8 mouse cellular contexts compared by ENCODE assay signal in the genomic region with DNA sequence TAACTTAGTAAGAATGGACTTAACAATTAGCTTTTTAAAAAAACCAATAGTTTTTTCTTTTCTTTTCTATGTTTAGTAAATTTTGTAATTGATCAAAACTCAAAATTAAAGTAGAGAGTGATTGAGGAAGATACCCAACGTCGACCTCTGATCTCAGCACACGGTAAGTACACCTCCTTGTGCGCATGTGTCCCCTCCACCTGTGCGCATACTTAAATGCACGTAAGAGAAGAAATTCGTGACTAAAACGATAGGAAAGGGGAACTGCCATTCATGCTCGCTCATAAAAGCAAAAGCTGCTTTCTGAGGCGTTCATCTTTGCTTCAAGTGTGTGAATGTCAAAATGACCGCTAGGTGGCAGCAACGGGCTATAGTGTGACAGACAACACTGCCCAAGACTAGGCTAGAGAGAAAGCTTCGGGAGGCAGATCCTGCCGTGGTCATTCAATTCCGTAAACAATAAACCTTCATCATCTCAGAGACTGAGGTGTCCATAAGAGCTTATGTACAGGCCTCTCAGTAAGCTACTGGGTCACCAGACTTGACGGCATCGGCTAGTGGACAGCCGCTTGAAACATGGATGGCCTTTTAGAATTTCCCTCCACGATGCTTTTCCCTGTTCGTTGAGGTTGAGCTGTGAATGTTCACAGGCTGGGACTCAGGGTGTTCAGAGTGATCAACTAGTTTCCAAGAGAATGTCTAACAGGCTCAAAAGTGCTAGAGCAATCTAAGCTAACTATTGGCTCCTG. TPM values are rescaled to one million over a fixed set of nuclear protein-coding genes. Genes with fewer than 3 reads are reported as not detected.
DNase-seq lines count a peak whose midpoint lies in the region; ATAC-seq and TF ChIP-seq lines count a peak whose summit lies in the region.

No protein-coding gene starts in this region.

- DNase-seq in brain, adult 2 months (ENCODE audit: low read depth, low spot score), result peak; percentile 93
- DNase-seq in liver, result peak; percentile 85
- peak; percentile 47 to 53 for DNase-seq in spleen, postnatal 36 days (ENCODE audit: low spot score in 2 of 2)

- no peaks in the 10 kb centered on the region for H3K36me3 ChIP-seq in C2C12 (ENCODE audit: control insufficient read depth, insufficient read depth)
- H3K36me3 ChIP-seq in heart, embryonic 12.5 days, result no peaks in the 10 kb centered on the region
- no peaks in the 10 kb centered on the region for H3K36me3 ChIP-seq in kidney, embryonic 16.5 days (ENCODE audit: insufficient read depth, low read length)

- no peak overlapping the region for H3K27ac ChIP-seq in heart, embryonic 12.5 days (ENCODE audit: poor library complexity, severe bottlenecking)
- no peak overlapping the region for H3K27ac ChIP-seq in kidney, embryonic 16.5 days (ENCODE audit: low read length)

- H3K4me3 ChIP-seq in C2C12 (ENCODE audit: insufficient read depth, poor library complexity, severe bottlenecking), result no peak overlapping the region
- peak overlapping the region; percentile 23; the same call in 1 of the 2 replicates for H3K4me3 ChIP-seq in heart, embryonic 12.5 days
- peak overlapping the region; percentile 30 for H3K4me3 ChIP-seq in kidney, embryonic 16.5 days (ENCODE audit: low read length)

- H3K79me2 ChIP-seq in C2C12 (ENCODE audit: control insufficient read depth, insufficient read depth), result no peaks in the 10 kb centered on the region

- H3K9ac ChIP-seq in heart, embryonic 12.5 days, result no peak overlapping the region
- H3K9ac ChIP-seq in kidney, embryonic 16.5 days (replicated peaks; ENCODE audit: low read length), result peak overlapping the region; percentile 61

- TF ChIP-seq CTCF in C2C12 (IDR thresholded peaks at IDR 0.05; ENCODE audit: control insufficient read depth, insufficient read depth, insufficient read length), result peak; percentile 54

- 29% methylated on average over 20 of the region's 20 CpGs for WGBS in heart, embryonic 12.5 days
- 21% methylated on average over 20 of the region's 20 CpGs for WGBS in kidney, embryonic 16.5 days

- no peaks in the 10 kb centered on the region for H3K4me1 ChIP-seq in heart, embryonic 12.5 days (replicated peaks)
- H3K4me1 ChIP-seq in kidney, embryonic 16.5 days (ENCODE audit: insufficient read depth, low read length), result no peaks in the 10 kb centered on the region

- ATAC-seq in erythroblast, adult 5-6 weeks (replicated peaks; ENCODE audit: low FRiP score, poor library complexity, severe bottlenecking), result peak; percentile 75
- peak; percentile 59; the same call in 1 of the 2 replicates for ATAC-seq in heart, embryonic 12.5 days (ENCODE audit: insufficient number of reproducible peaks, low FRiP score)
- ATAC-seq in kidney, embryonic 16.5 days (ENCODE audit: low FRiP score, low TSS enrichment), result peak; percentile 90
- ATAC-seq in monocyte, adult 5-6 weeks (replicated peaks; ENCODE audit: insufficient number of reproducible peaks, low FRiP score, low TSS enrichment, poor library complexity, severe bottlenecking), result peak; percentile 40; the same call in 1 of the 2 replicates

- H3K27me3 ChIP-seq in C2C12 (ENCODE audit: control insufficient read depth, insufficient read depth, insufficient read length), result no peaks in the 10 kb centered on the region
- no peaks in the 10 kb centered on the region for H3K27me3 ChIP-seq in heart, embryonic 12.5 days (replicated peaks)
- no peaks in the 10 kb centered on the region for H3K27me3 ChIP-seq in kidney, embryonic 16.5 days (ENCODE audit: insufficient read depth, low read length)

- no peaks in the 10 kb centered on the region for H3K9me3 ChIP-seq in heart, embryonic 12.5 days (replicated peaks)
- no peaks in the 10 kb centered on the region for H3K9me3 ChIP-seq in kidney, embryonic 16.5 days (ENCODE audit: low read length)

- H3K79me3 ChIP-seq in C2C12 (ENCODE audit: low read depth), result no peaks in the 10 kb centered on the region

- H3ac ChIP-seq in C2C12 (ENCODE audit: control insufficient read depth, insufficient read length, low read depth), result peak overlapping the region; percentile 30

- peak overlapping the region; percentile 54 for H3K4me2 ChIP-seq in heart, embryonic 12.5 days
- H3K4me2 ChIP-seq in kidney, embryonic 16.5 days (replicated peaks; ENCODE audit: low read depth, low read length), result peak overlapping the region; percentile 53

TF ChIP-seq in C2C12, 6 proteins besides CTCF, POLR2A, EP300 and RAD21:
- TF ChIP-seq CEBPB (IDR thresholded peaks at IDR 0.05; ENCODE audit: low read depth) (peak; percentile 78), MAX (IDR thresholded peaks at IDR 0.05) (no peak)

RNA-seq across cellular contexts. Expression of gene 4930579F01Rik, which starts 4.5 kb away (rescaled TPM):
- not detected for polyA plus RNA-seq in C2C12 (2012; fragmentation: generic; extraction: Trizol)
- not detected in 2 replicates for total RNA-seq in erythroblast, adult 5-6 weeks (2015; ENCODE audit: low replicate concordance)
- not detected in 2 replicates for total RNA-seq in erythroblast, adult 5-6 weeks (2017; ENCODE audit: low replicate concordance)
- not detected in 2 replicates for polyA plus RNA-seq in heart, embryonic 12.5 days (2016; fragmentation: Nextera tagmentation; extraction: Ambion mirVana)
- 0.10 and 0.21 TPM in 2 replicates for polyA plus RNA-seq in kidney, embryonic 16.5 days (2015; fragmentation: Nextera tagmentation; extraction: Ambion mirVana)
- not detected in 3 replicates for total RNA-seq in monocyte, adult 5-6 weeks (2017)

RNA-seq across cellular contexts. Expression of gene Adh7, which starts 19.4 kb away (rescaled TPM):
- polyA plus RNA-seq in C2C12 (2012; fragmentation: generic; extraction: Trizol), result 4.9 TPM
- not detected in 2 replicates for total RNA-seq in erythroblast, adult 5-6 weeks (2015; ENCODE audit: low replicate concordance)
- total RNA-seq in erythroblast, adult 5-6 weeks (2017; ENCODE audit: low replicate concordance), result not detected in 2 replicates
- polyA plus RNA-seq in heart, embryonic 12.5 days (2016; fragmentation: Nextera tagmentation; extraction: Ambion mirVana), result not detected in 2 replicates
- 0.46 and 0.66 TPM in 2 replicates for polyA plus RNA-seq in kidney, embryonic 16.5 days (2015; fragmentation: Nextera tagmentation; extraction: Ambion mirVana)
- not detected in 3 replicates for total RNA-seq in monocyte, adult 5-6 weeks (2017)

RNA-seq across cellular contexts. Expression of gene Mttp, which starts 53.4 kb away (rescaled TPM):
- polyA plus RNA-seq in C2C12 (2012; fragmentation: generic; extraction: Trizol), result 1.2 TPM
- total RNA-seq in erythroblast, adult 5-6 weeks (2015; ENCODE audit: low replicate concordance), result 0.77 and 1.3 TPM in 2 replicates
- 0.51 and 1.4 TPM in 2 replicates for total RNA-seq in erythroblast, adult 5-6 weeks (2017; ENCODE audit: low replicate concordance)
- 8.4 and 9.0 TPM in 2 replicates for polyA plus RNA-seq in heart, embryonic 12.5 days (2016; fragmentation: Nextera tagmentation; extraction: Ambion mirVana)
- polyA plus RNA-seq in kidney, embryonic 16.5 days (2015; fragmentation: Nextera tagmentation; extraction: Ambion mirVana), result 7.6 and 8.1 TPM in 2 replicates
- total RNA-seq in monocyte, adult 5-6 weeks (2017), result 0.75 to 2.5 TPM (median 1.8 TPM) in 3 replicates

RNA-seq across cellular contexts. Expression of gene Trmt10a, which starts 54.9 kb away (rescaled TPM):
- polyA plus RNA-seq in C2C12 (2012; fragmentation: generic; extraction: Trizol), result 6.8 TPM
- total RNA-seq in erythroblast, adult 5-6 weeks (2015; ENCODE audit: low replicate concordance), result 0.77 and 3.3 TPM in 2 replicates
- 3.8 and 12.3 TPM in 2 replicates for total RNA-seq in erythroblast, adult 5-6 weeks (2017; ENCODE audit: low replicate concordance)
- polyA plus RNA-seq in heart, embryonic 12.5 days (2016; fragmentation: Nextera tagmentation; extraction: Ambion mirVana), result 12.8 and 14.5 TPM in 2 replicates
- polyA plus RNA-seq in kidney, embryonic 16.5 days (2015; fragmentation: Nextera tagmentation; extraction: Ambion mirVana), result 11.8 and 12.5 TPM in 2 replicates
- 4.0 to 6.2 TPM (median 4.1 TPM) in 3 replicates for total RNA-seq in monocyte, adult 5-6 weeks (2017)

Comparison
In these comparisons a context has a peak if more than half of its experiments do, and no peak if none do; other contexts are left out.
1. ATAC-seq: peak in every context shown above with its lines; median percentile 90 in kidney, embryonic 16.5 days; 75 in erythroblast, adult 5-6 weeks; 59 in heart, embryonic 12.5 days; 40 in monocyte, adult 5-6 weeks.